Comparison of ENCODE assay signal across 8 mouse cellular contexts in the genomic region with DNA sequence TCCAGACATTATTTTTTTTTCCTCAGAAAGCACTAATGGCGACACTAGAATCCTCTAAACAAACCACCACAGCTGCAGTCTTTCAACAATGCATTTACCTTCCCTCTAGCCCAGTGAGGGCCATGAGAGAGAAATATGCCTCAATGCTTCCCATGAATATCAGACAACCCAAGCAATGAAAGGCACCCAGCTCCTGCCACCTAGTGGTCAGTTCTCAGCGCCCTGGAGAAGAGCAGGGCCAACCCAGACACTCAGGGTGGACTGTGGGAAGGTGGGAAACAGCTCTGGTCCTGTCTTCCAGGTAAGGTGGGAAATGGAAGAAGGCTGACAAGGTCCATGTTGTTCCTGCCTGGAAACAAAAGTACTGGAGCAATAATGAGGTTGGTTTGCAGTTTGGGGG. TPM values are rescaled to one million over a fixed set of nuclear protein-coding genes. Genes with fewer than 3 reads are reported as not detected.
A peak's percentile ranks its signal among the peaks of the same experiment; 100 is the strongest.
DNase-seq lines count a peak whose midpoint lies in the region; ATAC-seq and TF ChIP-seq lines count a peak whose summit lies in the region.

No protein-coding gene starts in this region.

- TF ChIP-seq CTCF in MEL (IDR thresholded peaks at IDR 0.05 in 2 of 3, conservative IDR thresholded peaks at IDR 0.05 in 1 of 3; ENCODE audit: control insufficient read depth in 1 of 3, insufficient read depth in 1 of 3, low read depth in 2 of 3, low read length in 3 of 3, poor library complexity in 1 of 3, severe bottlenecking in 1 of 3) = peak; percentile 60 to 78 (median 74)

- WGBS in forebrain, embryonic 16.5 days = 11% methylated on average over 2 of the region's 2 CpGs
- WGBS in hindbrain, embryonic 10.5 days = 19% methylated on average over 2 of the region's 2 CpGs

- no peak overlapping the region for H3K4me2 ChIP-seq in forebrain, embryonic 16.5 days (ENCODE audit: low read length)

- peak; percentile 52 for DNase-seq in MEL (ENCODE audit: low read depth, low spot score)
- DNase-seq in c-Kit-positive CD71-positive TER-119-negative erythroid progenitor cells, embryonic 14.5 days (ENCODE audit: low read depth) = peak; percentile 17
- DNase-seq in hindbrain, embryonic 10.5 days (ENCODE audit: low spot score) = peak; percentile 58
- DNase-seq in layer of hippocampus, adult 9-10 months (ENCODE audit: low spot score) = peak; percentile 36
- DNase-seq in lung, postnatal 14 days = peak; percentile 77
- DNase-seq in retina, postnatal 1 day = peak; percentile 69
- peak; percentile 43 for DNase-seq in yolk sac, embryonic 10.5 days (ENCODE audit: low spot score)

- H3K27me3 ChIP-seq in MEL (ENCODE audit: control insufficient read depth in 1 of 2, insufficient read depth in 2 of 2, low read length in 2 of 2) = no peaks in the 10 kb centered on the region
- no peaks in the 10 kb centered on the region for H3K27me3 ChIP-seq in forebrain, embryonic 16.5 days (replicated peaks; ENCODE audit: control insufficient read depth, insufficient read depth, low read length)
- H3K27me3 ChIP-seq in hindbrain, embryonic 10.5 days (ENCODE audit: insufficient read depth, poor library complexity, severe bottlenecking) = no peaks in the 10 kb centered on the region

- H3K9ac ChIP-seq in MEL (ENCODE audit: control insufficient read depth, low read depth, low read length, poor library complexity, severe bottlenecking) = no peak overlapping the region
- no peak overlapping the region for H3K9ac ChIP-seq in forebrain, embryonic 16.5 days (replicated peaks; ENCODE audit: low read depth, low read length)

- no peak overlapping the region for H3K4me3 ChIP-seq in MEL (ENCODE audit: control insufficient read depth in 1 of 2, insufficient read depth in 1 of 2, low read depth in 2 of 2, low read length in 2 of 2)
- no peak overlapping the region for H3K4me3 ChIP-seq in forebrain, embryonic 16.5 days (replicated peaks; ENCODE audit: low read length)
- H3K4me3 ChIP-seq in hindbrain, embryonic 10.5 days = no peak overlapping the region

- no peaks in the 10 kb centered on the region for H3K9me3 ChIP-seq in MEL (replicated peaks; ENCODE audit: insufficient read depth, low read length)
- H3K9me3 ChIP-seq in forebrain, embryonic 16.5 days (ENCODE audit: control insufficient read depth, low read length) = no peaks in the 10 kb centered on the region
- no peaks in the 10 kb centered on the region for H3K9me3 ChIP-seq in hindbrain, embryonic 10.5 days

- TF ChIP-seq RAD21 in MEL (IDR thresholded peaks at IDR 0.05; ENCODE audit: low read depth, low read length) = peak; percentile 69

- peak; percentile 71; the same call in 1 of the 2 replicates for ATAC-seq in forebrain, embryonic 16.5 days

- H3K79me2 ChIP-seq in MEL (ENCODE audit: control insufficient read depth, insufficient read depth, low read length, poor library complexity) = no peaks in the 10 kb centered on the region

- no peaks in the 10 kb centered on the region for H3K4me1 ChIP-seq in MEL (ENCODE audit: control insufficient read depth in 1 of 2, insufficient read depth in 2 of 2, low read length in 2 of 2)
- H3K4me1 ChIP-seq in forebrain, embryonic 16.5 days (replicated peaks; ENCODE audit: control insufficient read depth, insufficient read depth, low read length) = no peaks in the 10 kb centered on the region
- H3K4me1 ChIP-seq in hindbrain, embryonic 10.5 days (replicated peaks) = no peaks in the 10 kb centered on the region

- H3K36me3 ChIP-seq in MEL (ENCODE audit: control insufficient read depth in 1 of 2, insufficient read depth in 2 of 2, low read length in 2 of 2) = no peaks in the 10 kb centered on the region
- peaks cover 7% of the 10 kb centered on the region; the same call in 1 of the 2 replicates for H3K36me3 ChIP-seq in forebrain, embryonic 16.5 days (ENCODE audit: control insufficient read depth, insufficient read depth)
- peaks cover 26% of the 10 kb centered on the region for H3K36me3 ChIP-seq in hindbrain, embryonic 10.5 days

- no peak overlapping the region for H3K27ac ChIP-seq in MEL (ENCODE audit: control insufficient read depth, low read depth, low read length)
- H3K27ac ChIP-seq in forebrain, embryonic 16.5 days (ENCODE audit: low read length) = no peak overlapping the region
- H3K27ac ChIP-seq in hindbrain, embryonic 10.5 days = no peak overlapping the region

- no peak for TF ChIP-seq EP300 in MEL (IDR thresholded peaks at IDR 0.05; ENCODE audit: low read depth in 1 of 2, low read length in 2 of 2)

- no peak for TF ChIP-seq POLR2A in MEL (IDR thresholded peaks at IDR 0.05; ENCODE audit: control insufficient read depth in 1 of 2, insufficient read depth in 1 of 2, low read depth in 1 of 2, low read length in 2 of 2, poor library complexity in 1 of 2)

TF ChIP-seq in MEL, 35 proteins besides CTCF, POLR2A, EP300 and RAD21:
- no peak for TF ChIP-seq NRF1 (IDR thresholded peaks at IDR 0.05; ENCODE audit: insufficient read depth, low read depth, low read length, poor library complexity, severe bottlenecking)
- no peak for TF ChIP-seq MAZ (IDR thresholded peaks at IDR 0.05; ENCODE audit: low read depth, low read length)
- peak; percentile 39 for TF ChIP-seq ZC3H11A (IDR thresholded peaks at IDR 0.05; ENCODE audit: low read depth, low read length)
- no peak for TF ChIP-seq ZKSCAN1 (IDR thresholded peaks at IDR 0.05; ENCODE audit: low read depth, low read length)
- no peak for TF ChIP-seq UBTF (IDR thresholded peaks at IDR 0.05; ENCODE audit: borderline replicate concordance, insufficient read depth, low read depth, low read length)
- no peak for TF ChIP-seq TCF12 (IDR thresholded peaks at IDR 0.05; ENCODE audit: low read depth, low read length)
- peak; percentile 79 for TF ChIP-seq SMC3 (IDR thresholded peaks at IDR 0.05; ENCODE audit: low read depth, low read length)
- TF ChIP-seq GABPA (IDR thresholded peaks at IDR 0.05; ENCODE audit: low read depth, low read length) = no peak
- TF ChIP-seq E2F4 (IDR thresholded peaks at IDR 0.05; ENCODE audit: borderline replicate concordance, low read depth, low read length) = no peak
- no peak for TF ChIP-seq SIN3A (IDR thresholded peaks at IDR 0.05; ENCODE audit: low read length)
- no peak for TF ChIP-seq ZNF384 (IDR thresholded peaks at IDR 0.05; ENCODE audit: low read depth, low read length)

RNA-seq across cellular contexts. Expression of a gene that starts 55.0 kb away (rescaled TPM):
- 19.9 and 22.2 TPM in 2 replicates for total RNA-seq in MEL (2012; rRNA removed)
- polyA plus RNA-seq in MEL (2012; ENCODE audit: insufficient read depth in 1 of 2, insufficient read length in 2 of 2, low read depth in 1 of 2, low replicate concordance in 2 of 2, missing spikeins in 1 of 2) = 10 to 100 TPM in 1 of 2 experiments, not detected in 1; 34.1 TPM
- polyA plus RNA-seq in forebrain, embryonic 16.5 days (2015; fragmentation: Nextera tagmentation; extraction: Ambion mirVana) = 119 and 126 TPM in 2 replicates
- polyA plus RNA-seq in hindbrain, embryonic 10.5 days (2016; fragmentation: Nextera tagmentation; extraction: Ambion mirVana) = 57.5 and 65.1 TPM in 2 replicates

Comparison
In these comparisons a context has a peak if more than half of its experiments do, and no peak if none do; other contexts are left out.
1. DNase-seq: peak in every context shown above with its lines; median percentile 77 in lung, postnatal 14 days; 69 in retina, postnatal 1 day; 58 in hindbrain, embryonic 10.5 days; 52 in MEL; 43 in yolk sac, embryonic 10.5 days; 36 in layer of hippocampus, adult 9-10 months; 17 in c-Kit-positive CD71-positive TER-119-negative erythroid progenitor cells, embryonic 14.5 days.